Mouse (Mus musculus): ENCODE data around the gene Ptprd. TPM values are rescaled to one million over a fixed set of nuclear protein-coding genes. Genes with fewer than 3 reads are reported as not detected.
A peak's percentile ranks its signal among the peaks of the same experiment; 100 is the strongest.
"Not testable (repeated sequence)": the region's sequence is repeated elsewhere in the genome, so short reads cannot be mapped to it uniquely, and the experiment has no call there.

Gene Ptprd
- polyA plus RNA-seq, 1 experiment from 2014 or later = 46.2 TPM

DNA sequence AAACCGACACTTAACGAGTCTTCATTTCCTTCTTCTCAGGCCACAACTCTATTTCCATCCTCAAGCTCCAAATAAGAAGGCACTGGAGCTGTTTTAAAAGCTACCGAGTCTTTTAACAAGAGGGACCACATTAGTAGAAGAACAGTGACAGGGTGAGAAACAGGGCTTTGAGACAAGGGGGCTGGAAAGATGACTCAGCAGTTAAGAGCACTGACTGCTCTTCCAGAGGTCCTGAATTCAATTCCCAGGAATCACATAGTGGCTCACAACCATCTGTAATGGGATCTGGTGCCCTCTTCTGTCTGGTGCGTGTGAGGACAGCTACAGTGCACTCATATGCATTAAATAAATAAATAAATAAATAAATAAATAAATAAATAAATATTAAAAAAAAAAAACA is 2174.6 kb downstream of the Ptprd start:
- WGBS = 80% methylated on average over 4 of the region's 4 CpGs
- H3K4me2 ChIP-seq (ENCODE audit: low read depth, low read length); H3K27me3 ChIP-seq (replicated peaks; ENCODE audit: control insufficient read depth, insufficient read depth, low read length); H3K4me1 ChIP-seq (ENCODE audit: control insufficient read depth, insufficient read depth, low read length); DNase-seq (ENCODE audit: low spot score); H3K9me3 ChIP-seq (ENCODE audit: control insufficient read depth, low read length); H3K9ac ChIP-seq (ENCODE audit: low read depth, low read length); H3K4me3 ChIP-seq (ENCODE audit: low read depth, low read length); H3K27ac ChIP-seq (replicated peaks; ENCODE audit: low read depth, low read length); ATAC-seq (ENCODE audit: low read depth): not testable (repeated sequence)
- H3K36me3 ChIP-seq (ENCODE audit: control insufficient read depth, insufficient read depth, low read length) = peaks cover 14% of the 10 kb centered on the region; the same call in 1 of the 2 replicates

DNA sequence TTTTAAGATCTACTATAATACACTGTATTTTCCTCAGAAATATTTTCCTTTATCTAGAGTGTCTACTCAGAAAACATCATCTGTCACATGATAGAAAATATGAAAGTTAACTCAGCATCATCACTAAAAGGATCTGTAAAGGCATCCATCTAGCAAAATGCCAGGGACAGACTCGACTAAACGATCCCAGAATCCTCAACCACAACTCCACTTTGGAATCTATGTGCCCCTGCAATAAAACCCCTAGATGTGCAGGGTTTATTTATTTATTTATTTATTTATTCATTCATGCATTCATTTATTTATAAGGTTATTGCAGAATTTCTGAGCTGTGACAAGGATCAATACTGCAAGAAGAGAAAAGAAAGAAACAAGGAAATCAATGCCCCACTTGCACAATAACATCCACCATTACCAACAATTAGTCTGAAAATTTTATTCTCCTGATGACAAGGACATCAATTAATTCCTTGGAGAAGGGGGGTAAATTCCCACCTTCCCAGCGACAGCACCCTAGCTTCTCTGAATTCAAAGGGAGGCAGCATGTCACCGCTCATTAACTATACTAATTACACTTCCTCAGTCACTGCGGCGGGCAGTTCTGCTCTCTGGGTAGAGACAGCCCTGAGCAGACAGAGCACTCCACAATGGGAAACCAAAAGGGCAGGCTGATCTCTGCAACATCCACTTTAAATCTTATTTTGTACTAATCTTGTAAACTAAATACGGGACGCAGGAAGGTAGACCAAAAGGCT is 2186.0 kb downstream of the Ptprd start:
- H3K27me3 ChIP-seq (replicated peaks; ENCODE audit: control insufficient read depth, insufficient read depth, low read length) = no peaks in the 10 kb centered on the region
- ATAC-seq (ENCODE audit: low read depth) = peak; percentile 41; the same call in 1 of the 2 replicates
- no peaks in the 10 kb centered on the region for H3K4me1 ChIP-seq (ENCODE audit: control insufficient read depth, insufficient read depth, low read length)
- no peak overlapping the region for H3K27ac ChIP-seq (replicated peaks; ENCODE audit: low read depth, low read length)
- no peak overlapping the region for H3K4me3 ChIP-seq (ENCODE audit: low read depth, low read length)
- DNase-seq (ENCODE audit: low spot score) = peak; percentile 39
- H3K36me3 ChIP-seq (ENCODE audit: control insufficient read depth, insufficient read depth, low read length) = peaks cover 10% of the 10 kb centered on the region
- no peak overlapping the region for H3K9ac ChIP-seq (ENCODE audit: low read depth, low read length)
- no peaks in the 10 kb centered on the region for H3K9me3 ChIP-seq (ENCODE audit: control insufficient read depth, low read length)
- H3K4me2 ChIP-seq (ENCODE audit: low read depth, low read length) = no peak overlapping the region
- WGBS = 78% methylated on average over 8 of the region's 8 CpGs

DNA sequence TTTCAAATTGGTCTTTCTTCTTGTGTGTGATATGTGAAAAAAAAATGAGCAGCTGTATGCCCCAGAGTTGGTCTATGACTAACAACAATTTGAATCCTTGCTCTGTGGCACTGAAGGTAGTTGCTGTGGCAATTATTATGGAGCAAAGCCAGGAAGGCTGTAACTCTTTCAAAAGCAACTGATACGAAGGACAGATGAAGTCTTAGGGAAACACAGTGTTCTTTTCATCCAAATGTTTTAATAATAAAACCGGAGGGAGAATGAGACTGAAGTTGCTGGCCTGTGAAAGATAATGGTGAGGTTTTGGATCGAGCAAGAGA is 2187.3 kb downstream of the Ptprd start:
- DNase-seq (ENCODE audit: low spot score) (no peak), ATAC-seq (ENCODE audit: low read depth) (no peak)
- H3K9ac ChIP-seq (ENCODE audit: low read depth, low read length) = no peak overlapping the region
- no peak overlapping the region for H3K4me2 ChIP-seq (ENCODE audit: low read depth, low read length)
- H3K4me3 ChIP-seq (ENCODE audit: low read depth, low read length) = no peak overlapping the region
- H3K27ac ChIP-seq (replicated peaks; ENCODE audit: low read depth, low read length) = no peak overlapping the region
- no peaks in the 10 kb centered on the region for H3K4me1 ChIP-seq (ENCODE audit: control insufficient read depth, insufficient read depth, low read length)
- 72% methylated on average over 3 of the region's 3 CpGs for WGBS
- peaks cover 10% of the 10 kb centered on the region for H3K36me3 ChIP-seq (ENCODE audit: control insufficient read depth, insufficient read depth, low read length)
- no peaks in the 10 kb centered on the region for H3K27me3 ChIP-seq (replicated peaks; ENCODE audit: control insufficient read depth, insufficient read depth, low read length)
- no peaks in the 10 kb centered on the region for H3K9me3 ChIP-seq (ENCODE audit: control insufficient read depth, low read length)

- no peak overlapping the region for H3K4me3 ChIP-seq (ENCODE audit: low read depth, low read length)
- no peak overlapping the region; the same call in 1 of the 2 replicates for H3K27ac ChIP-seq (replicated peaks; ENCODE audit: low read depth, low read length)
- H3K4me1 ChIP-seq (ENCODE audit: control insufficient read depth, insufficient read depth, low read length) = no peaks in the 10 kb centered on the region
- no peaks in the 10 kb centered on the region for H3K9me3 ChIP-seq (ENCODE audit: control insufficient read depth, low read length)
- H3K4me2 ChIP-seq (ENCODE audit: low read depth, low read length) = no peak overlapping the region
- no peaks in the 10 kb centered on the region for H3K27me3 ChIP-seq (replicated peaks; ENCODE audit: control insufficient read depth, insufficient read depth, low read length)
- 58% methylated on average over 13 of the region's 13 CpGs for WGBS
- H3K36me3 ChIP-seq (ENCODE audit: control insufficient read depth, insufficient read depth, low read length) = peaks cover 5% of the 10 kb centered on the region; the same call in 1 of the 2 replicates
- ATAC-seq (ENCODE audit: low read depth) (no peak), DNase-seq (ENCODE audit: low spot score) (no peak)
- H3K9ac ChIP-seq (ENCODE audit: low read depth, low read length) = no peak overlapping the region
Observed at GRCm38 (mm10) chr4:76023756-76024501, 2187.8 kb downstream of the Ptprd start.

DNA sequence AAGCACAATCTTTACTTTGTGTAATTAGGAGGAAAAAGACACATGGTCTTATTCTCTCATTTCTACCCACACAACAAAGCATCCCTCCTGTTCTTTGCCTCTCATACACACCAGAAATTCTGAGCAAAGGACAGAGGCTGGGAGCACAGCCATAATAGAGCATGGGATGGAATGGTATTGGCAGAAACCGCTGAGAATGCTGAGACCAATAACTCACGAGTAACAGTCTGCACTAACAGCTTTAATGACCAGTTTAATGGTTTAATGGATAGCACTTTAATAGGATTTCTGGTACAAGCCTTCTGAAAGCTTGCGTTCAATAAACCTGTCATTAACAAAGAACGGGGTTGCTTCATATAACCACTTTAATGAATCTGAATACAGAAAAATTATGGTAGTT is 2190.1 kb downstream of the Ptprd start:
- DNase-seq (ENCODE audit: low spot score) (no peak), ATAC-seq (ENCODE audit: low read depth) (no peak)
- no peak overlapping the region for H3K4me2 ChIP-seq (ENCODE audit: low read depth, low read length)
- H3K4me3 ChIP-seq (ENCODE audit: low read depth, low read length) = no peak overlapping the region
- no peak overlapping the region for H3K9ac ChIP-seq (ENCODE audit: low read depth, low read length)
- H3K36me3 ChIP-seq (ENCODE audit: control insufficient read depth, insufficient read depth, low read length) = no peaks in the 10 kb centered on the region
- 67% methylated on average over 4 of the region's 4 CpGs for WGBS
- no peaks in the 10 kb centered on the region for H3K4me1 ChIP-seq (ENCODE audit: control insufficient read depth, insufficient read depth, low read length)
- H3K27me3 ChIP-seq (replicated peaks; ENCODE audit: control insufficient read depth, insufficient read depth, low read length) = no peaks in the 10 kb centered on the region
- H3K27ac ChIP-seq (replicated peaks; ENCODE audit: low read depth, low read length) = no peak overlapping the region
- H3K9me3 ChIP-seq (ENCODE audit: control insufficient read depth, low read length) = no peaks in the 10 kb centered on the region

- ATAC-seq (ENCODE audit: low read depth) (no peak; the same call in 1 of the 2 replicates), DNase-seq (ENCODE audit: low spot score) (no peak)
- no peak overlapping the region for H3K9ac ChIP-seq (ENCODE audit: low read depth, low read length)
- H3K4me1 ChIP-seq (ENCODE audit: control insufficient read depth, insufficient read depth, low read length) = no peaks in the 10 kb centered on the region
- no peak overlapping the region for H3K4me2 ChIP-seq (ENCODE audit: low read depth, low read length)
- 0 out of 2 replicates have a peak, but pooled peaks cover 4% of the 10 kb centered on the region for H3K36me3 ChIP-seq (ENCODE audit: control insufficient read depth, insufficient read depth, low read length)
- H3K27ac ChIP-seq (replicated peaks; ENCODE audit: low read depth, low read length) = no peak overlapping the region
- H3K4me3 ChIP-seq (ENCODE audit: low read depth, low read length) = no peak overlapping the region
- H3K9me3 ChIP-seq (ENCODE audit: control insufficient read depth, low read length) = no peaks in the 10 kb centered on the region
- WGBS = 76% methylated on average over 3 of the region's 3 CpGs
- no peaks in the 10 kb centered on the region for H3K27me3 ChIP-seq (replicated peaks; ENCODE audit: control insufficient read depth, insufficient read depth, low read length)
Observed at GRCm38 (mm10) chr4:76015026-76015425, 2196.7 kb downstream of the Ptprd start.

- Histone ChIP-seq H3K4me1 (ENCODE audit: control insufficient read depth, insufficient read depth, low read length) (no peaks in the 10 kb centered on the region), H3K9ac (ENCODE audit: low read depth, low read length) (no peak overlapping the region), H3K9me3 (ENCODE audit: control insufficient read depth, low read length) (no peaks in the 10 kb centered on the region), H3K36me3 (ENCODE audit: control insufficient read depth, insufficient read depth, low read length) (0 out of 2 replicates have a peak, but pooled peaks cover 4% of the 10 kb centered on the region), H3K4me2 (ENCODE audit: low read depth, low read length) (no peak overlapping the region), H3K27me3 (replicated peaks; ENCODE audit: control insufficient read depth, insufficient read depth, low read length) (no peaks in the 10 kb centered on the region), H3K4me3 (ENCODE audit: low read depth, low read length) (no peak overlapping the region), H3K27ac (replicated peaks; ENCODE audit: low read depth, low read length) (no peak overlapping the region)
- no peak for ATAC-seq (ENCODE audit: low read depth)
- no peak for DNase-seq (ENCODE audit: low spot score)
- 61% methylated on average over 3 of the region's 3 CpGs for WGBS
Observed at GRCm38 (mm10) chr4:76014151-76014840, 2197.5 kb downstream of the Ptprd start.

DNA sequence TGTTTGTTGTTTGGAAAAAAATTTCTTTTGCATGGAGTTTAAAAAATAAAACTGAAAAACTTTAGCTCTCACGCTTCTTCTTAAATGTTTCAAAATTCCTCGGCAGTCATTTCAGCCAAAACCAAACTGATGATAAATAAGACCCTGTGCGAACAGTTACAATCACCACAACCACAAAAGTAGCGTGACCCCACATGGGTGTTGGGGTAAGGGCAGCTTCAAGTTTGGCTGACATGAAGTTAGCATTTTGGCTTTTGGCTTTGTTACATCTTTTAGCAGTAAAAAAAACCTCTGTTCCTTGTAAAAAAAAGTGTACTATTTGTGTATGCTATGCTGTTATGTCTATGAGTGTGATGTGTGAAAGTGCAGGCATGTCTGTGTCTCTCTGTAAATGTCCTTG is 2203.2 kb downstream of the Ptprd start:
- ATAC-seq (ENCODE audit: low read depth) = no peak
- Histone ChIP-seq H3K4me3 (ENCODE audit: low read depth, low read length) (no peak overlapping the region), H3K9ac (ENCODE audit: low read depth, low read length) (no peak overlapping the region), H3K36me3 (ENCODE audit: control insufficient read depth, insufficient read depth, low read length) (0 out of 2 replicates have a peak, but pooled peaks cover 4% of the 10 kb centered on the region), H3K4me1 (ENCODE audit: control insufficient read depth, insufficient read depth, low read length) (peaks cover 7% of the 10 kb centered on the region; the same call in 1 of the 2 replicates), H3K27me3 (replicated peaks; ENCODE audit: control insufficient read depth, insufficient read depth, low read length) (no peaks in the 10 kb centered on the region), H3K27ac (replicated peaks; ENCODE audit: low read depth, low read length) (no peak overlapping the region), H3K9me3 (ENCODE audit: control insufficient read depth, low read length) (no peaks in the 10 kb centered on the region), H3K4me2 (ENCODE audit: low read depth, low read length) (no peak overlapping the region)
- no peak for DNase-seq (ENCODE audit: low spot score)
- 77% methylated on average over 4 of the region's 4 CpGs for WGBS

Measured in embryonic facial prominence, embryonic 14.5 days (tissue).